Mouse (Mus musculus) embryonic fibroblast, embryonic 13.5 days (primary cell): ENCODE data around the gene Lsamp.

Experiments
- CTCF ChIP-seq: IDR thresholded peaks from 2 replicates; pipeline ENCODE4 v1.5.1; 2011; ENCODE audit warnings: mild to moderate bottlenecking, control low read depth, low read length, moderate library complexity, borderline replicate concordance; ENCODE audit not compliant: insufficient read depth
- POLR2A ChIP-seq: IDR thresholded peaks from 2 replicates; pipeline ENCODE4 v1.6.1; 2011; ENCODE audit warnings: low read depth, mild to moderate bottlenecking, control low read depth, low read length, moderate library complexity

- TF ChIP-seq POLR2A = no peak
- TF ChIP-seq CTCF = no peak
Measured at GRCm38 (mm10) chr16:41846903-41847302, 1862.7 kb downstream of the Lsamp start.
